Mouse (Mus musculus) ES-Bruce4 (cell line): Measurements from ENCODE around the gene Nck2. TPM values are rescaled to one million over a fixed set of nuclear protein-coding genes. Genes with fewer than 3 reads are reported as not detected.

Source experiments
- H3K27ac ChIP-seq: 2 replicates; pipeline ENCODE4 v1.5.1; 2012; ENCODE audit warnings: low read length, inconsistent platforms; ENCODE audit not compliant: insufficient read depth
- H3K27me3 ChIP-seq: 2 replicates; pipeline ENCODE4 v1.6.1; 2012; ENCODE audit warnings: mild to moderate bottlenecking, low read length, inconsistent platforms; ENCODE audit not compliant: control insufficient read depth, poor library complexity, insufficient read depth, severe bottlenecking
- H3K36me3 ChIP-seq: 2 replicates; pipeline ENCODE4 v1.6.1; 2012; ENCODE audit warnings: inconsistent platforms, mild to moderate bottlenecking, low read length, moderate library complexity; ENCODE audit not compliant: control insufficient read depth, poor library complexity, insufficient read depth, severe bottlenecking
- H3K4me1 ChIP-seq: one replicate; pipeline ENCODE4 v1.8.1; 2011; ENCODE audit warnings: low read length; ENCODE audit not compliant: control insufficient read depth, insufficient read depth
- H3K4me3 ChIP-seq: 2 replicates; pipeline ENCODE4 v1.5.1; 2011; ENCODE audit warnings: low read depth, mild to moderate bottlenecking, low read length
- H3K9ac ChIP-seq: 2 replicates; pipeline ENCODE4 v1.6.1; 2012; ENCODE audit warnings: low read depth, mild to moderate bottlenecking, inconsistent platforms; ENCODE audit not compliant: poor library complexity, severe bottlenecking
- H3K9me3 ChIP-seq: replicated peaks from 2 replicates; pipeline ENCODE4 v1.6.1; 2012; ENCODE audit warnings: mild to moderate bottlenecking, low read length, inconsistent platforms; ENCODE audit not compliant: control insufficient read depth, poor library complexity, insufficient read depth, severe bottlenecking
- CTCF ChIP-seq: IDR thresholded peaks from one replicate; pipeline ENCODE4 v1.8.1; 2011; ENCODE audit warnings: low read depth, low read length
- EP300 ChIP-seq: IDR thresholded peaks from 2 replicates; pipeline ENCODE4 v1.6.1; 2011; ENCODE audit warnings: low read depth, low read length; ENCODE audit not compliant: insufficient read depth
- POLR2A ChIP-seq: IDR thresholded peaks from one replicate; pipeline ENCODE4 v1.8.1; 2011; ENCODE audit warnings: low read length; ENCODE audit not compliant: insufficient read depth
- polyA plus RNA-seq: library from polyadenylated mRNA; stranded (reverse); fragments of >200 nt; gene quantifications from 2 replicates; pipeline ENCODE4 v1.2.4, GENCODE M21; 2011; ENCODE audit warnings: low read depth; ENCODE audit not compliant: missing spikeins, insufficient read depth, insufficient read length

Nck2 gene
- polyA plus RNA-seq, 1 experiment = 21.2 TPM

DNA sequence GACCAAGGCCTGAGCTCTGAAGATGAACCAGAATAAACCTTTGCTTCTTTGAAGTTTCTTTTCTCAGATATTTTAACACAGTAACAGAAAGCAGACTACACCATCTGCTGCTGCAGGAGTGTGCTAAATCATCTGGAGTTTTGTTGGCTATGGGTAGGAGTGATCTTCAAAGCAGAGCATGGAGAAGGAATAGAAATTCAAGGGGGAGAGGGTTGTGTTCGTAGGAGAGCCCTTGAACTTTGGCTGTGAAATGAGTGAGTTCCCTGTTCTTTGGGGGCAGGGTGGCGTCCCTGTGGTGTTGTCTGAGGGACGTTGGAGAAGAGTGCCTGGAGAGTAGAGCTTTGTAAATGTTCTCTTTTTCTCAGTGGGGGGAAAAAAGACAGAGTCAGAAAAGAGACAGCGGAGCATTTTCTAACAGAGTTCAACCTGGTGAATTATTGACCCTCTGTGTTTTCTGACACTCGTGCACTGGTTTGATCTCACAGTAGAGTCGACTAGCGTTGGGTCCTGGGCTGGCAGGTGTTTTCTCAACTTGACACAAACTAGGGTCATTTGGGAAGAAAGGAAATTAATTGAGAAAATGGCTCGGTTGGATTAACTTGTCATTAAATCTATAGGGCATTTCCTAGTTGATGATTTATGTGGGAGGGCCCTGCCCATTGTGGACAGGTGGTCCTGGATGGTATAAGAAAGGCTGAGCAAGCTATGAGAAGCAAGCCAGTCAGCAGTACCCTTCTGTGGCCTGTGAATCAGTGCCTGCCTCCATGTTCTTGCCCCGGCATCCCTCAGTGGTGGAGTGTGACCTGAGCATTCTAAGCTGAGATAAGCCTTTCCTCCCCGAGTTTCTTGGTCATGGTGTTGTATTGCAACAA lies 57.8 kb downstream of the Nck2 start:
- Histone ChIP-seq H3K36me3 (no peaks in the 10 kb centered on the region), H3K4me3 (no peak overlapping the region), H3K9ac (no peak overlapping the region), H3K27ac (no peak overlapping the region), H3K9me3 (no peaks in the 10 kb centered on the region), H3K27me3 (no peaks in the 10 kb centered on the region), H3K4me1 (no peaks in the 10 kb centered on the region)
- no peak for TF ChIP-seq POLR2A
- TF ChIP-seq CTCF = no peak
- TF ChIP-seq EP300 = no peak

DNA sequence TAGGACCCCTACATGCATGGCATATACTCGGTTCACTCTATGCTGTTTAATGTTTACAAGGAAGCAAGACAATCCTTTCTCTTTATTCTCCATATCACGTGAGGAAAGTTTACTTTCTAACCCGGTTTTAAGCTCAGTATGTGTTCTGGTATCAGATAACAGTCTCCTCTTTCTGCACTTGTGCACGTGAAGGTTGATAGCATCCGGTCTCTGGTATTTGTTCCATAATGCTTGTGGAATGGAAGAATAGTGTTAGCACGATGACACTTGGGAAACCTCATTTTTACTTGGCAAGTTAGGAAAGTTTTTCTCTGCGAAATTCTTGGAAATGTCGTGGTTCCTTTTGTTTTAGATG lies 58.4 kb downstream of the Nck2 start:
- Histone ChIP-seq H3K4me1 (no peaks in the 10 kb centered on the region), H3K9me3 (no peaks in the 10 kb centered on the region), H3K27ac (no peak overlapping the region), H3K36me3 (no peaks in the 10 kb centered on the region), H3K4me3 (no peak overlapping the region), H3K27me3 (no peaks in the 10 kb centered on the region), H3K9ac (no peak overlapping the region)
- TF ChIP-seq EP300 (no peak), POLR2A (no peak), CTCF (no peak)

DNA sequence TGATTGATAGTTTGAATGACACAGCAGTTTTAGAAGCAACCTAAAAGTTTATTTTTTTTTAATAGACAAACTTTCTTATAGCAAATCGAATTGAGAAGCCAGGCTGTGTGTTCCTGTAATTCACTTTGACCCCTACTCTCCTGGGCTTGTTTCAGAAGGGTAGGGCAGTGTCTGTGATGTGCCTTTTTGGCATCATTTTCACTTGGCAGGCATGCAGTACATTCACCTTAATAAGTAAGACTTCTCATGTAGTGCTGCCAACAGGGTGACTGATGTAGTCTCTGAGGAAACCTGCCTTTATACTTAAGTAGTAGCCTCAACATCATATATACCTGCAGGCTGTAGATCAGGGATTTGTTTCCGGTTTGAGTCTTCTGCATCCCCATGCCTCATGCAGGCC lies 58.9 kb downstream of the Nck2 start:
- Histone ChIP-seq H3K9ac (no peak overlapping the region), H3K4me1 (no peaks in the 10 kb centered on the region), H3K36me3 (no peaks in the 10 kb centered on the region), H3K4me3 (no peak overlapping the region), H3K27me3 (no peaks in the 10 kb centered on the region), H3K9me3 (no peaks in the 10 kb centered on the region), H3K27ac (no peak overlapping the region)
- no peak for TF ChIP-seq CTCF
- TF ChIP-seq POLR2A = no peak
- no peak for TF ChIP-seq EP300

DNA sequence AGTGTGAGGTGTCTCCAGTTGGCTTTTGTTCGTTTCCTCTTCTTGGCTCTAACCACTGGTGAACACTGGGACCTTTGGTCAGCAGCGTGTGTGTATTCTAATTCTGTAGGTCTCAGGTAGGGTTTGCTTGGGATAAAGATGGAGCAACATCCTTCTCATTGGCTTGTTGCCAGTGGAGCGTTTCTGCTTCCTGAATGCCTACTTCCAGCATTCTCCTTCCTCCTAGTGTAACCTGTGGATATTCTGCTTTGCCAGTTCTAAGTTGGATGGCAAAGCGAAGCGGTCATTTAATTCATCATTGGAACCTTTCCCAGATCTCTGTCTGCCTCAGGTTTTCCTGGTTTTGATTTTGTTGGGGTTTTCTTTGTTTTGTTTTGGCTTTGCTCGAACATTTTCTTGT lies 59.3 kb downstream of the Nck2 start:
- Histone ChIP-seq H3K36me3 (no peaks in the 10 kb centered on the region), H3K4me1 (no peaks in the 10 kb centered on the region), H3K9ac (no peak overlapping the region), H3K27me3 (no peaks in the 10 kb centered on the region), H3K27ac (no peak overlapping the region), H3K4me3 (no peak overlapping the region), H3K9me3 (no peaks in the 10 kb centered on the region)
- TF ChIP-seq CTCF (no peak), EP300 (no peak), POLR2A (no peak)

DNA sequence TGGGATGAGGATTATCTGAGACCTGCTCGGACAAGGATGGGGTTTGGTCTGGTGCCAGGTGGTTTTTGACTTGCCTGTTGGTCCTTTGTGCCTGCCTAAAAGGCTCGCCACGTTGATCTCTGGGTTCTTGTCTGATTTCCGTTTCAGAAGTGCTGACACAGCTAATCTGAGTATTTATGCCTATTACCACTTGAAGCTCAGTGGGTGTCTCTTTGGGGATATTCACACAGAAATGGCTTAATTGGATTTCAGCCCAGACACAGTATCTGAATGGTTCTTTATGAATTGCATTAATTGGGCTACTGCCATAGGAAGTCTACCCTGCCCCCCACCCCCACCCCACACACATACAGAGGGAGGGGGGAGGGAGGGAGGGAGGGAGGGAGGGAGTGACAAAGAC lies 59.9 kb downstream of the Nck2 start:
- Histone ChIP-seq H3K9ac (no peak overlapping the region), H3K27ac (no peak overlapping the region), H3K4me3 (no peak overlapping the region), H3K36me3 (no peaks in the 10 kb centered on the region), H3K4me1 (no peaks in the 10 kb centered on the region), H3K27me3 (no peaks in the 10 kb centered on the region), H3K9me3 (no peaks in the 10 kb centered on the region)
- TF ChIP-seq POLR2A (no peak), EP300 (no peak), CTCF (no peak)

DNA sequence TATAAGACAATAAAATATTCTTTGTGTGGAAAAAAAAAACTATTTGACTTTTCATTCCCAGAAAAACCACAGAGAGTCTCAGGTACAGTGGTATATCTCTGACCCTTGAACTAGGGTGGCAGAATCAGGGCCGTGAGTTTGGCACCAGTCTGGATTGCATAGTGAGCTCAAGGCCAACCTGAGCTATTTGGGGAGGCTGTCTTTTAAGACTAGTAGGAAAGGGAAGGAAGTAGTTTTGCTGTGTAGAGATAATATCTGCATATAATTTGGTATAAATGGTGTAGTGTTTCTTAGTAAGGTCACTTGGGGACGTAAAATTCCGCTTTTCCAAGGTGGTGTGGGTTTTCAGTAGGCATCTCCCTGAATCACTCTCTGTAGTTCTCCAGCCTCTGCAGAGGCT lies 62.3 kb downstream of the Nck2 start:
- H3K4me1 ChIP-seq = no peaks in the 10 kb centered on the region
- H3K27me3 ChIP-seq = no peaks in the 10 kb centered on the region
- H3K4me3 ChIP-seq = no peak overlapping the region
- H3K9me3 ChIP-seq = no peaks in the 10 kb centered on the region
- no peak overlapping the region for H3K27ac ChIP-seq
- H3K36me3 ChIP-seq = no peaks in the 10 kb centered on the region
- no peak overlapping the region for H3K9ac ChIP-seq
- no peak for TF ChIP-seq POLR2A
- TF ChIP-seq CTCF = no peak
- TF ChIP-seq EP300 = no peak
